Comparison of ENCODE assay signal across 15 mouse cellular contexts in genomic region chr6:121018147-121018546, GRCm38 (mm10).
DNase-seq lines count a peak whose midpoint lies in the region; ATAC-seq and TF ChIP-seq lines count a peak whose summit lies in the region.
"Had no signal": no experiment of that assay in that cellular context is flagged by ENCODE, and none has a peak within 500 bp of the region (broad histone marks: within the 10 kb centered on the region; RNA-seq: fewer than 3 reads in every experiment).

No protein-coding gene starts in this region.

- ATAC-seq in liver, embryonic 12.5 days = no peak

- peak; percentile 31 to 32 for DNase-seq in adrenal gland, postnatal 36 days
- DNase-seq in adrenal gland, adult 2 months = no peak
- peak; percentile 84 for DNase-seq in liver, adult 2 months (ENCODE audit: extremely low read depth, low read depth, low spot score)
- DNase-seq in cerebellum, postnatal 25 days = peak; percentile 72 to 77
- peak; percentile 21 for DNase-seq in induced T-regulatory cell, adult 2 months (ENCODE audit: low read depth)
- no peak for DNase-seq in urinary bladder, adult 18-20 months (ENCODE audit: low spot score in 2 of 2)
- DNase-seq in limb, embryonic 10.5 days (ENCODE audit: low spot score) = no peak
- DNase-seq: B cell, adult 2 months; midbrain, embryonic 14.5 days; right cerebral cortex, postnatal 25 days had no signal

- TF ChIP-seq CTCF in liver, adult 2 months (IDR thresholded peaks at IDR 0.05; ENCODE audit: low read depth, low read length) = no peak

- 45% methylated on average over 4 of the region's 4 CpGs for WGBS in liver, adult 2 months
- WGBS in liver, embryonic 12.5 days (ENCODE audit: insufficient replicate concordance) = 90% methylated on average over 4 of the region's 4 CpGs
- 95% methylated on average over 4 of the region's 4 CpGs for WGBS in limb, embryonic 10.5 days

- H3K9ac ChIP-seq in liver, adult 2 months (ENCODE audit: low read depth, low read length) = no peak overlapping the region
- no peak overlapping the region for H3K9ac ChIP-seq in liver, embryonic 12.5 days
- H3K9ac ChIP-seq: embryonic facial prominence, embryonic 13.5 days; limb, embryonic 13.5 days had no signal

- H3K36me3 ChIP-seq in liver, adult 2 months (ENCODE audit: control insufficient read depth, insufficient read depth, low read length) = peaks cover 17% of the 10 kb centered on the region; the same call in 1 of the 2 replicates
- peaks cover 100% of the 10 kb centered on the region for H3K36me3 ChIP-seq in liver, embryonic 12.5 days
- peaks cover 61% of the 10 kb centered on the region for H3K36me3 ChIP-seq in limb, embryonic 10.5 days

- H3K4me2 ChIP-seq in liver, embryonic 12.5 days = no peak overlapping the region
- H3K4me2 ChIP-seq: embryonic facial prominence, embryonic 13.5 days; hindbrain, embryonic 12.5 days; limb, embryonic 13.5 days had no signal

- no peaks in the 10 kb centered on the region for H3K9me3 ChIP-seq in liver, embryonic 12.5 days (replicated peaks)
- no peaks in the 10 kb centered on the region for H3K9me3 ChIP-seq in limb, embryonic 10.5 days (replicated peaks)
- H3K9me3 ChIP-seq: embryonic facial prominence, embryonic 13.5 days; forebrain, embryonic 10.5 days; hindbrain, embryonic 12.5 days; limb, embryonic 13.5 days had no signal

- peaks cover 32% of the 10 kb centered on the region for H3K4me1 ChIP-seq in liver, adult 2 months (ENCODE audit: control insufficient read depth, insufficient read depth, low read length)
- H3K4me1 ChIP-seq in liver, embryonic 12.5 days = peaks cover 23% of the 10 kb centered on the region
- peaks cover 11% of the 10 kb centered on the region; the same call in 1 of the 2 replicates for H3K4me1 ChIP-seq in limb, embryonic 10.5 days
- H3K4me1 ChIP-seq: forebrain, embryonic 10.5 days; limb, embryonic 13.5 days had no signal

- no peaks in the 10 kb centered on the region for H3K79me2 ChIP-seq in liver, adult 2 months (ENCODE audit: control insufficient read depth, insufficient read depth, low read length)

- no peaks in the 10 kb centered on the region for H3K27me3 ChIP-seq in liver, adult 2 months (ENCODE audit: control insufficient read depth, insufficient read depth, low read length)
- H3K27me3 ChIP-seq in liver, embryonic 12.5 days (replicated peaks) = no peaks in the 10 kb centered on the region
- H3K27me3 ChIP-seq in limb, embryonic 10.5 days (ENCODE audit: low read depth, poor library complexity, severe bottlenecking) = no peaks in the 10 kb centered on the region
- H3K27me3 ChIP-seq: embryonic facial prominence, embryonic 13.5 days; hindbrain, embryonic 12.5 days; limb, embryonic 13.5 days had no signal

- TF ChIP-seq POLR2A in liver, adult 2 months (IDR thresholded peaks at IDR 0.05; ENCODE audit: extremely low read depth, insufficient read depth, low read length) = no peak

- H3K27ac ChIP-seq in liver, adult 2 months (replicated peaks; ENCODE audit: insufficient read depth, low read depth, low read length) = peak overlapping the region; percentile 76
- no peak overlapping the region for H3K27ac ChIP-seq in liver, embryonic 12.5 days
- H3K27ac ChIP-seq in limb, embryonic 10.5 days = no peak overlapping the region
- H3K27ac ChIP-seq: embryonic facial prominence, embryonic 13.5 days; forebrain, embryonic 10.5 days; hindbrain, embryonic 12.5 days; limb, embryonic 13.5 days had no signal

- no peak overlapping the region for H3K4me3 ChIP-seq in liver, adult 2 months (ENCODE audit: insufficient read depth, low read depth, low read length)
- H3K4me3 ChIP-seq in liver, embryonic 12.5 days = no peak overlapping the region
- H3K4me3 ChIP-seq in limb, embryonic 10.5 days = no peak overlapping the region
- H3K4me3 ChIP-seq: embryonic facial prominence, embryonic 13.5 days; forebrain, embryonic 10.5 days; hindbrain, embryonic 12.5 days; limb, embryonic 13.5 days had no signal

Comparison
In these comparisons a context has a peak if more than half of its experiments do, and no peak if none do; other contexts are left out.
1. DNase-seq: peak in adrenal gland, postnatal 36 days (2 of 2), liver, adult 2 months (single experiment), cerebellum, postnatal 25 days (2 of 2) and induced T-regulatory cell, adult 2 months (single experiment); none in adrenal gland, adult 2 months (single experiment), urinary bladder, adult 18-20 months (0 of 2) and limb, embryonic 10.5 days (single experiment).